Mouse (Mus musculus) Muller cell, postnatal 12 days (primary cell): ENCODE data around the gene Ppih.
"Not testable (repeated sequence)": the region's sequence is repeated elsewhere in the genome, so short reads cannot be mapped to it uniquely, and the experiment has no call there.

Source experiments
- DNase-seq: peaks from one replicate; pipeline ENCODE4 v3.0.0-alpha.2; 2015; ENCODE audit errors: inconsistent ontology term

Gene Ppih

GRCm38 (mm10) chr4:119291921-119292320, 28.4 kb downstream of the Ppih start:
- no peak for DNase-seq

- DNase-seq, result no peak
These were observed 35.0 kb downstream of the Ppih start for GRCm38 (mm10) chr4:119285336-119285735.

GRCm38 (mm10) chr4:119284861-119285260, 35.5 kb downstream of the Ppih start:
- no peak for DNase-seq

- not testable (repeated sequence) for DNase-seq
These were observed 41.6 kb downstream of the Ppih start for GRCm38 (mm10) chr4:119278784-119279183.

GRCm38 (mm10) chr4:119275726-119276125, 44.6 kb downstream of the Ppih start:
- DNase-seq, result no peak

- no peak for DNase-seq
These were observed 45.1 kb downstream of the Ppih start for GRCm38 (mm10) chr4:119275226-119275625.

- DNase-seq, result no peak
These were observed 45.7 kb downstream of the Ppih start for GRCm38 (mm10) chr4:119274627-119275026.

- no peak for DNase-seq
These were observed 53.7 kb downstream of the Ppih start for GRCm38 (mm10) chr4:119266606-119267005.

GRCm38 (mm10) chr4:119263459-119263858, 56.9 kb downstream of the Ppih start:
- no peak for DNase-seq

- no peak for DNase-seq
These were observed 57.9 kb downstream of the Ppih start for GRCm38 (mm10) chr4:119262483-119262882.

GRCm38 (mm10) chr4:119261087-119261713, 59.1 kb downstream of the Ppih start:
- DNase-seq, result no peak

GRCm38 (mm10) chr4:119259344-119260254, 60.7 kb downstream of the Ppih start:
- no peak for DNase-seq

GRCm38 (mm10) chr4:119257083-119257482, 63.3 kb downstream of the Ppih start:
- no peak for DNase-seq

GRCm38 (mm10) chr4:119255351-119255750, 65.0 kb downstream of the Ppih start, which contains the start of gene Cldn19:
Cldn19 (plus strand) TSS chr4:119255414.
- DNase-seq, result peak; percentile 35

- peak; percentile 79 for DNase-seq
These were observed 66.2 kb downstream of the Ppih start for GRCm38 (mm10) chr4:119254012-119254618.

- no peak for DNase-seq
These were observed 68.1 kb downstream of the Ppih start for GRCm38 (mm10) chr4:119252025-119252808.
